Mouse (Mus musculus): ENCODE data around the gene Csnk1d.

DNA sequence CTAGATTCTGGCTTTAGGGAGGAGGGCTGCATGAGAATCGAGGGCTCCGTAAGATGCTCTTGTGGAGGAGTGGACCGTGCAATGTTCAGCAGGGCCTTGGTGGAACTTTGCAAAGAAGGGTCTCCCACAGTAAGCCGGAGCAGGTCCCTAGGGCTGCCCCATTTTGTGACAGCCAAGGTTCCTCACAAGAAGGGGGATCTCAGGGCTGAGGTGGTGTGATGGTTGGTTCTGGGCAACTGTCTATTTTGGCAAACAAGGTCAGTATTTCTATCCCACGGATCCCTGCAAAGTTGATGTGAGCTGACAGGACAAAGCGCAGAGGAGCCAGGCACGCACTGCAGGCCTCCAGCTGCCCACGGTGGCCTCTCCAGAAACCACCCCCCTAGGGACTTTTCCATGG, 39.9 kb downstream of the Csnk1d start:
- no peak for TF ChIP-seq CTCF (conservative IDR thresholded peaks at IDR 0.05 in 1 of 2, IDR thresholded peaks at IDR 0.05 in 1 of 2; ENCODE audit: low read depth in 2 of 2, low read length in 2 of 2)
- no peak for TF ChIP-seq JUN (IDR thresholded peaks at IDR 0.05; ENCODE audit: insufficient read depth, low read depth, low read length)
- no peak for TF ChIP-seq GABPA (IDR thresholded peaks at IDR 0.05; ENCODE audit: insufficient replicate concordance, low read depth, low read length)
- TF ChIP-seq BHLHE40 (IDR thresholded peaks at IDR 0.05; ENCODE audit: low read depth, low read length): no peak
- no peak; the same call in 1 of the 2 replicates for TF ChIP-seq HCFC1 (IDR thresholded peaks at IDR 0.05; ENCODE audit: low read depth, low read length)
- no peak for TF ChIP-seq POLR2A (IDR thresholded peaks at IDR 0.05; ENCODE audit: low read depth, low read length)
- no peak for TF ChIP-seq MAZ (IDR thresholded peaks at IDR 0.05; ENCODE audit: low read depth, low read length)
- no peak for TF ChIP-seq POLR2AphosphoS2 (IDR thresholded peaks at IDR 0.05; ENCODE audit: low read depth, low read length)
- no peak for TF ChIP-seq NELFE (IDR thresholded peaks at IDR 0.05; ENCODE audit: low read depth, low read length)
- no peak for TF ChIP-seq EP300 (IDR thresholded peaks at IDR 0.05; ENCODE audit: low read length)
- TF ChIP-seq TCF12 (IDR thresholded peaks at IDR 0.05; ENCODE audit: low read depth, low read length): no peak
- no peak for TF ChIP-seq KAT2A (IDR thresholded peaks at IDR 0.05; ENCODE audit: insufficient replicate concordance, low read length)
- no peak for TF ChIP-seq SIN3A (IDR thresholded peaks at IDR 0.05; ENCODE audit: low read length)
- no peak for TF ChIP-seq ZKSCAN1 (IDR thresholded peaks at IDR 0.05; ENCODE audit: borderline replicate concordance, low read depth, low read length)
